11 mouse cellular contexts compared by ENCODE assay signal in genomic region chr3:148981776-148982175, GRCm38 (mm10). TPM values are rescaled to one million over a fixed set of nuclear protein-coding genes. Genes with fewer than 3 reads are reported as not detected.
DNase-seq lines count a peak whose midpoint lies in the region; ATAC-seq and TF ChIP-seq lines count a peak whose summit lies in the region.
"Had no signal": no experiment of that assay in that cellular context is flagged by ENCODE, and none has a peak within 500 bp of the region (broad histone marks: within the 10 kb centered on the region; RNA-seq: fewer than 3 reads in every experiment).

No protein-coding gene starts in this region.

- no peak overlapping the region for H3K9ac ChIP-seq in kidney, embryonic 15.5 days
- 0 out of 2 replicates have a peak overlapping the region, but pooled peaks have one; percentile 19 for H3K9ac ChIP-seq in midbrain, postnatal 0 days (replicated peaks; ENCODE audit: low read length, poor library complexity, severe bottlenecking)

- H3K9me3 ChIP-seq in kidney, embryonic 15.5 days (replicated peaks), result no peaks in the 10 kb centered on the region
- H3K9me3 ChIP-seq in midbrain, postnatal 0 days (ENCODE audit: low read length), result no peaks in the 10 kb centered on the region

- H3K4me2 ChIP-seq in kidney, embryonic 15.5 days, result peak overlapping the region; percentile 25
- H3K4me2 ChIP-seq in midbrain, postnatal 0 days (ENCODE audit: low read depth, low read length, poor library complexity, severe bottlenecking), result 0 out of 2 replicates have a peak overlapping the region, but pooled peaks have one; percentile 9

- no peak for TF ChIP-seq CTCF in midbrain, postnatal 0 days (IDR thresholded peaks at IDR 0.05)

- 21% methylated on average over 8 of the region's 8 CpGs for WGBS in kidney, embryonic 15.5 days
- WGBS in midbrain, postnatal 0 days, result 69% methylated on average over 8 of the region's 8 CpGs

- H3K4me3 ChIP-seq in kidney, embryonic 15.5 days (replicated peaks), result no peak overlapping the region
- no peak overlapping the region for H3K4me3 ChIP-seq in midbrain, postnatal 0 days (ENCODE audit: low read depth, low read length)

- DNase-seq in kidney, adult 18-20 months, result no peak
- peak; percentile 77 for DNase-seq in heart, adult 8-10 months (ENCODE audit: low spot score)
- DNase-seq in heart, postnatal 10 days, result peak; percentile 55 to 62
- no peak for DNase-seq in midbrain, postnatal 0 days (ENCODE audit: low spot score)
- no peak for DNase-seq in spleen, postnatal 14 days (ENCODE audit: low spot score in 2 of 2)
- DNase-seq in lung, postnatal 10 days, result no peak
- DNase-seq: embryo, embryonic 11 days; left cerebral cortex, postnatal 4 days; lung, postnatal 4 days had no signal

- intact Hi-C loops in heart, postnatal 10 days (cut with DNase I), result loop anchor here (2.0 to 10.0 kb wide), 3 partner anchors 75 to 1887 kb away; no protein-coding TSS in a partner anchor

- H3K27ac ChIP-seq in kidney, embryonic 15.5 days, result no peak overlapping the region
- H3K27ac ChIP-seq in midbrain, postnatal 0 days (ENCODE audit: low read depth, low read length), result 0 out of 2 replicates have a peak overlapping the region, but pooled peaks have one; percentile 18

- H3K36me3 ChIP-seq in kidney, embryonic 15.5 days, result no peaks in the 10 kb centered on the region
- H3K36me3 ChIP-seq in midbrain, postnatal 0 days (ENCODE audit: insufficient read depth, low read length), result no peaks in the 10 kb centered on the region

- H3K4me1 ChIP-seq in kidney, embryonic 15.5 days, result peaks cover 61% of the 10 kb centered on the region
- H3K4me1 ChIP-seq in midbrain, postnatal 0 days (ENCODE audit: insufficient read depth, low read length), result no peaks in the 10 kb centered on the region

- no peak for ATAC-seq in kidney, embryonic 15.5 days (replicated peaks; ENCODE audit: low FRiP score)
- ATAC-seq in midbrain, postnatal 0 days (ENCODE audit: low FRiP score), result no peak
- ATAC-seq: inflammation-experienced regulatory T-cells, adult 6 months had no signal

- H3K27me3 ChIP-seq in kidney, embryonic 15.5 days, result no peaks in the 10 kb centered on the region
- no peaks in the 10 kb centered on the region for H3K27me3 ChIP-seq in midbrain, postnatal 0 days (ENCODE audit: insufficient read depth, low read length)

RNA-seq across cellular contexts. Expression of gene Adgrl2, which starts 8.6 kb away (rescaled TPM):
- polyA plus RNA-seq in kidney, embryonic 15.5 days (2015; fragmentation: Nextera tagmentation; extraction: Ambion mirVana), result 62.1 and 64.6 TPM in 2 replicates
- 10 to 100 TPM; 49.7 to 58.2 (median 51.3) TPM for total RNA-seq in heart, adult 8-10 months (2022)
- 100 to 1,000 TPM; 102 to 112 TPM for total RNA-seq in heart, postnatal 10 days (2021)
- 102 and 116 TPM in 2 replicates for total RNA-seq in midbrain, postnatal 0 days (2014; rRNA removed)
- 83.6 and 92.9 TPM in 2 replicates for polyA plus RNA-seq in midbrain, postnatal 0 days (2015; fragmentation: Nextera tagmentation; extraction: Ambion mirVana)

Comparison
In these comparisons a context has a peak if more than half of its experiments do, and no peak if none do; other contexts are left out.
1. DNase-seq: peak in heart, adult 8-10 months (single experiment) and heart, postnatal 10 days (2 of 2); none in kidney, adult 18-20 months (single experiment), midbrain, postnatal 0 days (single experiment), spleen, postnatal 14 days (0 of 2) and lung, postnatal 10 days (single experiment).